Mouse (Mus musculus): ENCODE data around the gene St6gal1.

St6gal1 gene

GRCm38 (mm10) chr16:23296721-23297120 is 72.2 kb downstream of the St6gal1 start:
- DNase-seq (ENCODE audit: low read depth in 1 of 2, low spot score in 2 of 2), result no peak

GRCm38 (mm10) chr16:23298441-23298840 is 73.9 kb downstream of the St6gal1 start:
- no peak for DNase-seq (ENCODE audit: low read depth in 1 of 2, low spot score in 2 of 2)

GRCm38 (mm10) chr16:23298911-23299310 is 74.4 kb downstream of the St6gal1 start:
- no peak for DNase-seq (ENCODE audit: low read depth in 1 of 2, low spot score in 2 of 2)

- DNase-seq (ENCODE audit: low read depth in 1 of 2, low spot score in 2 of 2), result no peak
Observed at GRCm38 (mm10) chr16:23299904-23300740, 75.6 kb downstream of the St6gal1 start.

GRCm38 (mm10) chr16:23301762-23302161 is 77.2 kb downstream of the St6gal1 start:
- DNase-seq (ENCODE audit: low read depth in 1 of 2, low spot score in 2 of 2), result no peak

GRCm38 (mm10) chr16:23305830-23306623 is 81.5 kb downstream of the St6gal1 start:
- peak in 1 of 2 experiments; percentile 21 for DNase-seq (ENCODE audit: low read depth in 1 of 2, low spot score in 2 of 2)

GRCm38 (mm10) chr16:23307142-23307968 is 82.8 kb downstream of the St6gal1 start:
- DNase-seq (ENCODE audit: low read depth in 1 of 2, low spot score in 2 of 2), result no peak

- no peak for DNase-seq (ENCODE audit: low read depth in 1 of 2, low spot score in 2 of 2)
Observed at GRCm38 (mm10) chr16:23308012-23308554, 83.5 kb downstream of the St6gal1 start.

- DNase-seq (ENCODE audit: low read depth in 1 of 2, low spot score in 2 of 2), result no peak
Observed at GRCm38 (mm10) chr16:23309080-23309479, 84.5 kb downstream of the St6gal1 start.

GRCm38 (mm10) chr16:23312604-23313003 is 88.1 kb downstream of the St6gal1 start:
- no peak for DNase-seq (ENCODE audit: low read depth in 1 of 2, low spot score in 2 of 2)

- peak; percentile 30 to 37 for DNase-seq (ENCODE audit: low read depth in 1 of 2, low spot score in 2 of 2)
Observed at GRCm38 (mm10) chr16:23314790-23315189, 90.2 kb downstream of the St6gal1 start.

- no peak for DNase-seq (ENCODE audit: low read depth in 1 of 2, low spot score in 2 of 2)
Observed at GRCm38 (mm10) chr16:23317411-23318047, 93.0 kb downstream of the St6gal1 start.

- DNase-seq (ENCODE audit: low read depth in 1 of 2, low spot score in 2 of 2), result no peak
Observed at GRCm38 (mm10) chr16:23320025-23320424, 95.5 kb downstream of the St6gal1 start.

GRCm38 (mm10) chr16:23320579-23320978 is 96.0 kb downstream of the St6gal1 start:
- DNase-seq (ENCODE audit: low read depth in 1 of 2, low spot score in 2 of 2), result no peak

- DNase-seq (ENCODE audit: low read depth in 1 of 2, low spot score in 2 of 2), result no peak
Observed at GRCm38 (mm10) chr16:23322453-23322852, 97.9 kb downstream of the St6gal1 start.

GRCm38 (mm10) chr16:23323915-23324314 is 99.4 kb downstream of the St6gal1 start:
- DNase-seq (ENCODE audit: low read depth in 1 of 2, low spot score in 2 of 2), result no peak

GRCm38 (mm10) chr16:23324867-23325650 is 100.5 kb downstream of the St6gal1 start:
- no peak for DNase-seq (ENCODE audit: low read depth in 1 of 2, low spot score in 2 of 2)

GRCm38 (mm10) chr16:23326664-23327063 is 102.1 kb downstream of the St6gal1 start:
- DNase-seq (ENCODE audit: low read depth in 1 of 2, low spot score in 2 of 2), result no peak

GRCm38 (mm10) chr16:23327266-23327665 is 102.7 kb downstream of the St6gal1 start:
- no peak for DNase-seq (ENCODE audit: low read depth in 1 of 2, low spot score in 2 of 2)

GRCm38 (mm10) chr16:23328201-23328600 is 103.7 kb downstream of the St6gal1 start:
- DNase-seq (ENCODE audit: low read depth in 1 of 2, low spot score in 2 of 2), result no peak
